Mouse (Mus musculus): ENCODE measurements around the gene Fos. TPM values are rescaled to one million over a fixed set of nuclear protein-coding genes. Genes with fewer than 3 reads are reported as not detected.

The Fos gene
- polyA plus RNA-seq, 1 experiment: 12.1 TPM

DNA sequence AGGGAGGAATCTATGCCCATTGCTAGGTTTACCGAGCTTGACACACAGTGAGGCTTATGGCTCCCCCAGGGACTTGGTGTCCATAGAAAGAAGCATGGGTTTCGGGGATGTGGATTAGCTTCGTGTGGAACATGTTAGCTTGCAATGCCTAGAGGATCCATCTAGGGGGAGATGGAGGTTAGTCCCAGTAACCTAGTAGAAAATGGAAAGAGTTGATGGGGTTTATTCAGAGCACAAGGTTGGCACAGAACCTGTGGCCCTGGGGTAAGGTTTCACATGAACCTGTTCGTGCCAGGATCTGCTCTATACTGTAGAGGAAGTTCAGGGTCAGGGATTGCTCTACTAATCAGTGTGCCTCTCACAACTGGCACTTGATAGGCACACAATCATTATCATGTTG lies 9.5 kb downstream of the Fos start:
- WGBS: 54% methylated on average over 4 of the region's 4 CpGs
- H3K27ac ChIP-seq (ENCODE audit: control insufficient read depth, insufficient read depth, low read length): no peak overlapping the region
- peaks cover 12% of the 10 kb centered on the region for H3K4me1 ChIP-seq (replicated peaks; ENCODE audit: control insufficient read depth, insufficient read depth, low read length)
- TF ChIP-seq POLR2A (IDR thresholded peaks at IDR 0.05; ENCODE audit: control insufficient read depth, extremely low read depth, insufficient read depth, low read length, poor library complexity): no peak
- no peak for TF ChIP-seq CTCF (IDR thresholded peaks at IDR 0.05; ENCODE audit: borderline replicate concordance, control insufficient read depth, extremely low read depth, insufficient read depth, low read length, poor library complexity)
- no peak for DNase-seq
- no peaks in the 10 kb centered on the region for H3K36me3 ChIP-seq (ENCODE audit: control insufficient read depth, insufficient read depth, low read length)
- peaks cover 5% of the 10 kb centered on the region; the same call in 1 of the 2 replicates for H3K27me3 ChIP-seq (ENCODE audit: control insufficient read depth, insufficient read depth, low read length)
- no peak overlapping the region for H3K4me3 ChIP-seq (ENCODE audit: control insufficient read depth, insufficient read depth, low read length)

DNA sequence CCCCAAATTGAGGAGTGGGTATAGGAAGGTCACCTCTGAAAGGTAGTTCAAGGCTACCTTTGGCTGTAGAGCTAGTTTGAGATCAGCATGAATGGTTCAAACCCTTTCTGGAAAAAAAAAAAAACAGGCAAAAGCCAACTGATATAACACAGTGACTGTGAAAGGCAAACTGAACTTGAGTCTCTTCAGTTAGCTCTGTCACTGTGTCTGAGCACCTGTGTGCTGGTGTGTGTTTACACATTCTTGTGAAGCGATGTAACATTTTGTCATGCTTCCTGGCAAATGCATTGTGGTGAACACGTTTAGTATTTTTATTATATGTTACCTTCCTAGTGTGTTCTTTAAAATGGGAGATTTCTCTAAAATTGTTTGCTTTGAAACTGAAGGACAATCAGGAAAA lies 11.0 kb downstream of the Fos start:
- Histone ChIP-seq H3K27ac (ENCODE audit: control insufficient read depth, insufficient read depth, low read length) (no peak overlapping the region), H3K36me3 (ENCODE audit: control insufficient read depth, insufficient read depth, low read length) (no peaks in the 10 kb centered on the region), H3K27me3 (ENCODE audit: control insufficient read depth, insufficient read depth, low read length) (peaks cover 5% of the 10 kb centered on the region; the same call in 1 of the 2 replicates), H3K4me1 (replicated peaks; ENCODE audit: control insufficient read depth, insufficient read depth, low read length) (peaks cover 12% of the 10 kb centered on the region), H3K4me3 (ENCODE audit: control insufficient read depth, insufficient read depth, low read length) (no peak overlapping the region)
- DNase-seq: no peak
- whole genome bisulfite sequencing: 87% methylated on average over 2 of the region's 2 CpGs
- TF ChIP-seq POLR2A (IDR thresholded peaks at IDR 0.05; ENCODE audit: control insufficient read depth, extremely low read depth, insufficient read depth, low read length, poor library complexity) (no peak), CTCF (IDR thresholded peaks at IDR 0.05; ENCODE audit: borderline replicate concordance, control insufficient read depth, extremely low read depth, insufficient read depth, low read length, poor library complexity) (no peak)

DNA sequence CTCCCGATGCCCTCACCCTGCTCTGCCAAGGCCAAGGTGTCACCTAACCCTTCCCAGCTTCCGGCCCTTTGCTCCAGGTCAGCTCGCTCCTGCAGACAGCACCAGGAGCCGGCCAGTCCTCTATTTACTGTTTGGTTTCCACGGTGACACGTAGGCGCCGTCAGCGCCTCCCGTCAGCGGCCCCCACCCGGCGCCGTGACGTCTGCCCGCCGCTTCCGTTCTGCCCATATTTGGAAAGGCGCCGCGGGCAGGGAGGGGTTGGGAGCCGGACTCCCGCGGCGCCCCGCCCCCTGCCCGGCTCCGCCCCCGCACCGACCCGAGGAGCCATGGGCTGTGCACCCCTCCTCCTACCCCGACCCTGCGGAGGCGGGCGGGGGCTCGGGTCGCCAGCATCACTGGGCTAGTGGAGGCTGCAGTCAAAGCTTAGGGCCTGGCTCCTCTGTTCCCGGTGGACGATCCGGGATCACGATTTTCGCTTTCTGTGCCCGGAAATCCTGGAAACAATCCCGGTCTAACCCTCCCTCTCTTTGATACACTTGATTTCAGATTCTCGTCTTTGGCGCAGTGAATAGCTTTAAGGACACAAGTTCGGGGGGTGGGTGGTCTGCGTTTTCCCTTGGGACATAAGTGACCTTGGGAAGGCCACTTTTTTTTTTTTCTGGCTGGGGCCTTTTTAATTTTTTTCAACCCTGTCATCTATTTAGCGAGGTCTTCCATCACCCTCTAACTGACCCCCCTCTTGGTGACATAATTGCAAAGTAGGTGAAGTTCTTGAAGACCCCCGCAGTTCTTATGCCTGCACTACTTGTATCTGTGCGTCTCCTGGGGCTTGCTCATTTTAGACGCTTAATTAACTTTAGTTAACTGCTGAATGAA lies 12.4 kb downstream of the Fos start:
- DNase-seq: peak; percentile 96
- H3K4me3 ChIP-seq (ENCODE audit: control insufficient read depth, insufficient read depth, low read length): peak overlapping the region; percentile 79
- WGBS: under 1% methylated on average over 52 of the region's 52 CpGs

DNA sequence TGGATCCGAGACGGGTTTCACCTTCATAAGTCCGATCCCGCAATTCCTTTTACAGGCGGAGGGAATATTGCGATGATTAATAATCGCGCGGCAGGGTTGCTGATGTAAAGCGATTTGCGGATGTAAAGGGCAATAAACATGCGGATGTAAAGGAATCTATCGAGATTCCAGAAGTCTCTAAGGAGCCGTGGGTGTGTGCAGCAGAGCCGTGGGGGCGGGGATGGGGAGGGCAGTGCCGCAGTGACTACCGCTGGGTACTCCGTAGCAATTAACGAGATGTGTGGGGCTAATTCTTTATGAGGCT lies 13.0 kb downstream of the Fos start:
- 1% methylated on average over 20 of the region's 20 CpGs for WGBS
- no peak overlapping the region for H3K27ac ChIP-seq (ENCODE audit: control insufficient read depth, insufficient read depth, low read length)
- no peaks in the 10 kb centered on the region for H3K36me3 ChIP-seq (ENCODE audit: control insufficient read depth, insufficient read depth, low read length)

More for the DNA sequence above, 12.4 kb downstream of the Fos start:
- peaks cover 5% of the 10 kb centered on the region; the same call in 1 of the 2 replicates for H3K27me3 ChIP-seq (ENCODE audit: control insufficient read depth, insufficient read depth, low read length)
- H3K4me1 ChIP-seq (replicated peaks; ENCODE audit: control insufficient read depth, insufficient read depth, low read length): peaks cover 12% of the 10 kb centered on the region
- no peak overlapping the region for H3K27ac ChIP-seq (ENCODE audit: control insufficient read depth, insufficient read depth, low read length)
- TF ChIP-seq POLR2A (IDR thresholded peaks at IDR 0.05; ENCODE audit: control insufficient read depth, extremely low read depth, insufficient read depth, low read length, poor library complexity) (no peak), CTCF (IDR thresholded peaks at IDR 0.05; ENCODE audit: borderline replicate concordance, control insufficient read depth, extremely low read depth, insufficient read depth, low read length, poor library complexity) (peak; percentile 29; the same call in 1 of the 2 replicates)
- no peaks in the 10 kb centered on the region for H3K36me3 ChIP-seq (ENCODE audit: control insufficient read depth, insufficient read depth, low read length)

DNA sequence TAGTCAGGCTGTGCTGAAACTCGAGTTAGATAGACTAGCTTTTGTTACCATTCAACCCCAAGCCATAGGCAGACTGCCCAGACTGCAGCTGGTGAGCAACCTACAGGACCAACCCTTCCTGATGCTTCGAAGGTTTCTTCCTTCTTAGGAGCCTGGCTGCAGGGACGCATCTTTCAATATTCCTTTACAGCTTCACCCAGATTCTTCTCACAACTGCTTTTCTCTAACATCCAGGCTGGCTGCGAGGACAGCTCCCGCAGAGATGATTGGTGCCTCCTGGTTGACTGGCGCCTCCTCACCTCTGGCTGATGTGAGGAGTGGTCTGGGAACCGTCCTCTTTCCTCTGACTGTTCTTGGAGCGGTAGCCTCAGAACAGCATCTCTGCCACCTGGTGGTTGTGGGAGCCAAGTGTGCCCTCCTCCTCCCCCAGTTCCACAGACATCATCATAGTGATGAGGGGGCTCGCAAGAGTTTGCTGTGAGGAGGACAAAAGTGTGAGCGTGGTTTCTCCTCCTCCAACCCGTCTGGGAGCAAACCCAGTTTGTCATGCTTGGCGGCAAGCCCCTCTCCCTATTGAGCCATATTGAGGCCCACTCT lies 14.0 kb downstream of the Fos start:
- DNase-seq: peak; percentile 77
- TF ChIP-seq CTCF (IDR thresholded peaks at IDR 0.05; ENCODE audit: borderline replicate concordance, control insufficient read depth, extremely low read depth, insufficient read depth, low read length, poor library complexity): peak; percentile 83; the same call in 1 of the 2 replicates
- no peak for TF ChIP-seq POLR2A (IDR thresholded peaks at IDR 0.05; ENCODE audit: control insufficient read depth, extremely low read depth, insufficient read depth, low read length, poor library complexity)
- no peak overlapping the region for H3K27ac ChIP-seq (ENCODE audit: control insufficient read depth, insufficient read depth, low read length)
- H3K36me3 ChIP-seq (ENCODE audit: control insufficient read depth, insufficient read depth, low read length): no peaks in the 10 kb centered on the region
- no peak overlapping the region for H3K4me3 ChIP-seq (ENCODE audit: control insufficient read depth, insufficient read depth, low read length)
- 4% methylated on average over 12 of the region's 12 CpGs for WGBS
- peaks cover 5% of the 10 kb centered on the region; the same call in 1 of the 2 replicates for H3K27me3 ChIP-seq (ENCODE audit: control insufficient read depth, insufficient read depth, low read length)
- H3K4me1 ChIP-seq (replicated peaks; ENCODE audit: control insufficient read depth, insufficient read depth, low read length): peaks cover 12% of the 10 kb centered on the region

More for the DNA sequence above, 13.0 kb downstream of the Fos start:
- peaks cover 12% of the 10 kb centered on the region for H3K4me1 ChIP-seq (replicated peaks; ENCODE audit: control insufficient read depth, insufficient read depth, low read length)
- DNase-seq: no peak
- H3K27me3 ChIP-seq (ENCODE audit: control insufficient read depth, insufficient read depth, low read length): peaks cover 5% of the 10 kb centered on the region; the same call in 1 of the 2 replicates
- H3K4me3 ChIP-seq (ENCODE audit: control insufficient read depth, insufficient read depth, low read length): peak overlapping the region; percentile 22
- no peak for TF ChIP-seq POLR2A (IDR thresholded peaks at IDR 0.05; ENCODE audit: control insufficient read depth, extremely low read depth, insufficient read depth, low read length, poor library complexity)
- no peak for TF ChIP-seq CTCF (IDR thresholded peaks at IDR 0.05; ENCODE audit: borderline replicate concordance, control insufficient read depth, extremely low read depth, insufficient read depth, low read length, poor library complexity)

DNA sequence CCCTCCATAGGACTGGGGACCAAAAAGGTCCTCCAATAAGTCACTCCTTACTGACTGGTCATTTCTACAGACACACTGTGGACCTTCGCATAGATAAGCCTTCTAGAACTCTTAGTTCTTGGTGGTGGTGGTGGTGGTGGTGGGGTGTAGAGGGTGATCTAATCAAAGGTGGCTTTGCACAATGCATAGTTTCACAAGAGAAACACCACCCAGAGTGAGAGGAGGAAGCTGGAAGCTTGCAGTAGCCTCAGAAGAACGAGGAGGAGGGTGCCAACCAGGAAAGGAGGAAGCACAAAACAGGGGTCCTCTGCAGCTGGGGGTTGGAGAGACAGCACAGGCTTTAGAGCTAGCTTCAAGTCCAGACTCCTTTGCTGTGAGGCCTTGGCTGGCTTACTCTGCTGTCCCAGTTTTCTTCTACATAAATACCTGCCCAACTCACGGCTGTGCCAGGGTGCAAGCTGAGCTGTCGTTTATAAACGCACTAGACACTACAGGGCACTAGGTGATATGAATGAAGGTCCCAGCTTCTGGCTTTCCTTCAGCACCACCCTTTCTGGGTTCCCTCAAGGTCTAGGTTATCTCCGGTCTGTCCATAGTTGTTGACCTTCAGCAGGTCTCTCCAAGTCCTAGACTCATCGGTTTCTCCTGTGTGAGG lies 15.7 kb downstream of the Fos start:
- 83% methylated on average over 7 of the region's 7 CpGs for WGBS
- Histone ChIP-seq H3K27me3 (ENCODE audit: control insufficient read depth, insufficient read depth, low read length) (peaks cover 5% of the 10 kb centered on the region; the same call in 1 of the 2 replicates), H3K4me1 (replicated peaks; ENCODE audit: control insufficient read depth, insufficient read depth, low read length) (peaks cover 12% of the 10 kb centered on the region), H3K36me3 (ENCODE audit: control insufficient read depth, insufficient read depth, low read length) (no peaks in the 10 kb centered on the region), H3K4me3 (ENCODE audit: control insufficient read depth, insufficient read depth, low read length) (no peak overlapping the region), H3K27ac (ENCODE audit: control insufficient read depth, insufficient read depth, low read length) (no peak overlapping the region)
- no peak for DNase-seq
- TF ChIP-seq CTCF (IDR thresholded peaks at IDR 0.05; ENCODE audit: borderline replicate concordance, control insufficient read depth, extremely low read depth, insufficient read depth, low read length, poor library complexity): no peak
- no peak for TF ChIP-seq POLR2A (IDR thresholded peaks at IDR 0.05; ENCODE audit: control insufficient read depth, extremely low read depth, insufficient read depth, low read length, poor library complexity)
